Mouse (Mus musculus) neural tube, embryonic 14.5 days (tissue): ENCODE measurements around the gene Olfr1367. TPM values are rescaled to one million over a fixed set of nuclear protein-coding genes. Genes with fewer than 3 reads are reported as not detected.

ENCODE experiments used
- ATAC-seq: fragments of 200-750 bp; cut with Nextera tagmentation; 2 replicates; pipeline ENCODE4 v1.8.0; 2017; ENCODE audit warnings: low read depth, mild to moderate bottlenecking, moderate TSS enrichment, moderate library complexity
- H3K27ac ChIP-seq: fragments of 300-500 bp; sonication (generic); 2 replicates; pipeline ENCODE4 v1.5.1; 2014; ENCODE audit warnings: low read depth, mild to moderate bottlenecking, control low read depth, low read length, moderate library complexity, mixed read lengths
- H3K27me3 ChIP-seq: fragments of 300-500 bp; sonication (generic); 2 replicates; pipeline ENCODE4 v1.6.1; 2014; ENCODE audit warnings: low read length; ENCODE audit not compliant: control insufficient read depth, insufficient read depth
- H3K36me3 ChIP-seq: fragments of 300-500 bp; sonication (generic); 2 replicates; pipeline ENCODE4 v1.6.1; 2014; ENCODE audit warnings: low read length, mixed read lengths; ENCODE audit not compliant: control insufficient read depth, insufficient read depth
- H3K4me1 ChIP-seq: fragments of 300-500 bp; sonication (generic); 2 replicates; pipeline ENCODE4 v1.6.1; 2014; ENCODE audit warnings: low read length; ENCODE audit not compliant: control insufficient read depth, insufficient read depth
- H3K4me2 ChIP-seq: fragments of 300-500 bp; sonication (generic); 2 replicates; pipeline ENCODE4 v1.6.1; 2014; ENCODE audit warnings: mild to moderate bottlenecking, low read depth, low read length, control low read depth
- H3K4me3 ChIP-seq: fragments of 300-500 bp; sonication (generic); 2 replicates; pipeline ENCODE4 v1.5.1; 2014; ENCODE audit warnings: low read depth, low read length, control low read depth, mixed read lengths
- H3K9ac ChIP-seq: fragments of 300-500 bp; sonication (generic); replicated peaks from 2 replicates; pipeline ENCODE4 v1.6.1; 2014; ENCODE audit warnings: low read depth, mild to moderate bottlenecking, control low read depth, low read length, mixed read lengths
- H3K9me3 ChIP-seq: fragments of 300-500 bp; sonication (generic); 2 replicates; pipeline ENCODE4 v1.6.1; 2016; ENCODE audit warnings: low read length; ENCODE audit not compliant: control insufficient read depth
- WGBS: fragments of 180-500 bp; shearing (Covaris S2); extraction: QIAGEN DNeasy Blood & Tissue Kit; methylation state at CpG from one replicate; pipeline ENCODE4 v1.1.7; 2014; 5-methylcytosine and 5-hydroxymethylcytosine counted together
- polyA plus RNA-seq: library from polyadenylated mRNA; unstranded; fragments of >200 nt; fragmentation: Nextera tagmentation; extraction: Ambion mirVana; gene quantifications from 2 replicates; pipeline ENCODE4 v1.2.1, GENCODE M21; 2014

Olfr1367 gene
- polyA plus RNA-seq, 1 experiment from 2014 or later, result not detected

DNA sequence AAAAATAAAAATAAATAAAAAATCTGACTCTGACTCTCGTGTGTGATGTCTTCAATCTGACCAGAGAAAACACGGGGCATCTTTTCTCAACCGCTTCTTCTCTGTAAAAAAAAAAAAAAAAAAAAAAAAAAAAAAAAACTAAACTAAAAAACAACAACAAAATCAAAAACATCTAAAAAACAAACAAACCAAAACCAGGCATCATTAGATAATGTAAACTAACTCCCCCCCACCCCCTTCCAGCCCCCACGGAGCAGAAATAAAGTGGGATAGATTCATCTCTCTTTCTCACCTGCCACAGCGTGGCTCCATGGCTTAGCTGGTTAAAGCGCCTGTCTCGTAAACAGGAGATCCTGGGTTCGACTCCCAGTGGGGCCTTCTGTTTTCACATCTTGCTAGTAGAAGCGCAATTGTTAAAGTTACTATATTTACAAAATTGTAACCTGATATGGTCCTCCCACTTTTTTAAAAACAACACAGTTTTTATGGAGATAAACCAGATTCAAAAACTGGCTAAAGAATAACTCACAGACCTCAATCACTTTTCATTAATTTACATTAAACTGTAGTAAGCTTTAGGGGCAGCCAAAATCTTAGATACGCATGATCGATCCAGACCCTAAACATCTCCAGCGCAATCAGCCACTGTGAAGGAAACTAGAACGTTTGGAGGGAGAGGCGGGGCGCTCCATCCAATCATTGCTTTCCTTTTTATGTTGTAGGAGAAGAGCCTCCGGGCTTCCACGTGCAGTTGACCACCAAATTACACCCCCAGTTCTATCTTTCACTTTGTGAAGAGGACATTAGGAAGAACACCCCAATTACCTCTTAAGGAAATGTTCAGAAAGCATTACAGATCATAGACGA is 24.0 kb upstream of the Olfr1367 start:
- Histone ChIP-seq H3K4me3 (peak overlapping the region; percentile 27), H3K4me2 (peak overlapping the region; percentile 47), H3K4me1 (no peaks in the 10 kb centered on the region), H3K27ac (no peak overlapping the region), H3K9me3 (no peaks in the 10 kb centered on the region), H3K27me3 (no peaks in the 10 kb centered on the region), H3K9ac (no peak overlapping the region), H3K36me3 (no peaks in the 10 kb centered on the region)
- WGBS, result 14% methylated on average over 18 of the region's 18 CpGs
- ATAC-seq, result peak; percentile 35; the same call in 1 of the 2 replicates

DNA sequence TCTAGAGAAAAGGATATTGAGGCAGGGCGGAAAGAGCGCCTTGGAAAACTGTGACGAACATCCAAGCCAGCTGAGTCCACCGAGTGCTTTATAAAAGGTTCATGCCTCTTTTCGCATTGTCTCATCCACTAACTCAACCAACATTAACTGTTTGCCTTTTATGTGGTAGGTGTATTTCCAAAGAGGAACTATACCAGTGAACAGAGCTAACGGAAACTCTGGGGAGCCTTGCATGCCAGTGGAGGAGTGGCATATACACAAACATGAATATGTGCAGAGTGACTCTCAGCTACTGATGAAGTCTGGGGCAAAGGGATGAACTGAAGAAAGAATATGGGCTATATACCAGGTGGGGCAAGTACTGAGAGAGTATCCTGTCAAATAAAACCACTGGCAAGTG is 23.3 kb upstream of the Olfr1367 start:
- Histone ChIP-seq H3K27me3 (no peaks in the 10 kb centered on the region), H3K4me1 (no peaks in the 10 kb centered on the region), H3K9me3 (no peaks in the 10 kb centered on the region), H3K27ac (no peak overlapping the region), H3K9ac (no peak overlapping the region), H3K4me2 (no peak overlapping the region), H3K4me3 (no peak overlapping the region), H3K36me3 (no peaks in the 10 kb centered on the region)
- ATAC-seq, result no peak
- WGBS, result 73% methylated on average over 6 of the region's 6 CpGs

DNA sequence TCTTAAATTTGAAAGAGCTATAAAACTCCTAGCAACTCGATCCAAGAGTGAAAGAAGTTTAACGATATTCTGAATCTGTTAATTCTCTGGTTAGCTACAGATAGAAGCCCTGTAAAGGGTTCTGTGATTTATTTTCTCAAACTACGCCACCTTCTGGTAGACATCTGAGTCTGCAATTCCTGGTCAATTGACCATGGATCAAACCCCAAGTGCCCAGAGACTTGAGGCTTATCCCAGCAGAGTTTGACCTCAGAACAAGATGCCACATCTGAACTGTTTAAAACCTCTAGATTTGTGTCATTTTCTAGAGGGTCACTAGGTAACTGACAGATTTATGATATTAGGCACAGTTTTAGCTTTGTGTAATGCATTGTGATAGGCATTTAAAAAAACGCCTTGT is 20.5 kb upstream of the Olfr1367 start:
- no peak overlapping the region for H3K27ac ChIP-seq
- peak; percentile 33; the same call in 1 of the 2 replicates for ATAC-seq

GRCm38 (mm10) chr13:21326657-21327211 is 20.0 kb upstream of the Olfr1367 start:
- peak overlapping the region; percentile 46 for H3K4me2 ChIP-seq
- peak; percentile 75 for ATAC-seq
- no peak overlapping the region for H3K27ac ChIP-seq
- H3K4me3 ChIP-seq, result peak overlapping the region; percentile 30
- no peak overlapping the region for H3K9ac ChIP-seq
- no peaks in the 10 kb centered on the region for H3K27me3 ChIP-seq
- no peaks in the 10 kb centered on the region for H3K36me3 ChIP-seq
- H3K9me3 ChIP-seq, result no peaks in the 10 kb centered on the region
- under 1% methylated on average over 24 of the region's 24 CpGs for WGBS
- H3K4me1 ChIP-seq, result no peaks in the 10 kb centered on the region

More for the DNA sequence above, 20.5 kb upstream of the Olfr1367 start:
- Histone ChIP-seq H3K27me3 (no peaks in the 10 kb centered on the region), H3K9ac (no peak overlapping the region), H3K4me3 (peak overlapping the region; percentile 30; the same call in 1 of the 2 replicates), H3K4me2 (peak overlapping the region; percentile 46), H3K36me3 (no peaks in the 10 kb centered on the region), H3K9me3 (no peaks in the 10 kb centered on the region), H3K4me1 (no peaks in the 10 kb centered on the region)
- WGBS, result 10% methylated on average over 4 of the region's 4 CpGs

- H3K36me3 ChIP-seq, result no peaks in the 10 kb centered on the region
- H3K27ac ChIP-seq, result no peak overlapping the region
- H3K4me3 ChIP-seq, result peak overlapping the region; percentile 30; the same call in 1 of the 2 replicates
- H3K27me3 ChIP-seq, result no peaks in the 10 kb centered on the region
- H3K9me3 ChIP-seq, result no peaks in the 10 kb centered on the region
- H3K4me1 ChIP-seq, result no peaks in the 10 kb centered on the region
- peak overlapping the region; percentile 46 for H3K4me2 ChIP-seq
- ATAC-seq, result peak; percentile 63; the same call in 1 of the 2 replicates
- 0% methylated on average over 9 of the region's 9 CpGs for WGBS
- no peak overlapping the region for H3K9ac ChIP-seq
Observed at GRCm38 (mm10) chr13:21327424-21327823, 19.3 kb upstream of the Olfr1367 start.

DNA sequence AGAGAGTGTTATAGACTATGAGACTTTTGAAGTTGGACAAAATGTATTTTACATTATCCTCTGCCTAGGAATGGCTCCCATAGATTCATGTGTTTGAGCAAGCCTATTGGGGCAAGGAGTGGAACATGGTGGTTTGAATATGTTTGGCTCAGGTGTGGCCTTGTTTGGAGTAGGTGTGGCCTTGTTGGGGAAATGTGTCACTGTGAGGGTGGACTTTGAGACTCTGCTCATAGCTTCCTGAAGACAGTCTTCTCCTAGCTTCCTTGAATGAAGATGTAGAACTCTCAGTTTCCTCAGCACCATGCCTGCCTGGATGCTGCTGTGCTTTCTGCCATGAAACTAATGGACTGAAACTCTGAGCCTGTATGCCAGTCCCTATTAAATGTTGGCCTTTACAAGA is 3.9 kb downstream of the Olfr1367 start:
- no peak overlapping the region for H3K27ac ChIP-seq
- H3K27me3 ChIP-seq, result no peaks in the 10 kb centered on the region
- H3K36me3 ChIP-seq, result no peaks in the 10 kb centered on the region
- H3K4me3 ChIP-seq, result no peak overlapping the region
- no peaks in the 10 kb centered on the region for H3K9me3 ChIP-seq
- no peak for ATAC-seq
- no peak overlapping the region for H3K4me2 ChIP-seq
- no peaks in the 10 kb centered on the region for H3K4me1 ChIP-seq
- no peak overlapping the region for H3K9ac ChIP-seq

- 0 out of 2 replicates have a peak within 1 kb of the TSS, but pooled peaks have one; percentile 23 for H3K27ac ChIP-seq
Observed at GRCm38 (mm10) chr13:21362621-21363248, 16.0 kb downstream of the Olfr1367 start, which contains the start of gene Zscan12. Gene Zscan12 (plus strand): TSS chr13:21362820.

GRCm38 (mm10) chr13:21363719-21364118 is 17.0 kb downstream of the Olfr1367 start:
- 75% methylated on average over 12 of the region's 12 CpGs for WGBS
- H3K27ac ChIP-seq, result no peak overlapping the region
- no peaks in the 10 kb centered on the region for H3K9me3 ChIP-seq
- no peaks in the 10 kb centered on the region for H3K27me3 ChIP-seq
- no peak overlapping the region for H3K9ac ChIP-seq
- peaks cover 18% of the 10 kb centered on the region for H3K4me1 ChIP-seq
- H3K4me3 ChIP-seq, result peak overlapping the region; percentile 79
- ATAC-seq, result no peak
- peaks cover under 1% of the 10 kb centered on the region; the same call in 1 of the 2 replicates for H3K36me3 ChIP-seq
- peak overlapping the region; percentile 70 for H3K4me2 ChIP-seq

More at GRCm38 (mm10) chr13:21362621-21363248, 16.0 kb downstream of the Olfr1367 start, which contains the start of gene Zscan12:
- Histone ChIP-seq H3K9ac (peak within 1 kb of the TSS; percentile 87), H3K4me2 (peak within 1 kb of the TSS; percentile 70), H3K4me3 (peak within 1 kb of the TSS; percentile 79), H3K36me3 (no peaks in the 10 kb centered on the region), H3K9me3 (no peaks in the 10 kb centered on the region), H3K27me3 (no peaks in the 10 kb centered on the region), H3K4me1 (peaks cover 18% of the 10 kb centered on the region)
- WGBS, result under 1% methylated on average over 28 of the region's 29 CpGs
- peak; percentile 100 for ATAC-seq
